Mouse (Mus musculus): ENCODE data around the gene Sirt2.

GRCm38 (mm10) chr7:28814306-28815034 is 47.9 kb downstream of the Sirt2 start:
- no peak for TF ChIP-seq CTCF (IDR thresholded peaks at IDR 0.05 in 2 of 3, conservative IDR thresholded peaks at IDR 0.05 in 1 of 3; ENCODE audit: control insufficient read depth in 1 of 3, insufficient read depth in 1 of 3, low read depth in 2 of 3, low read length in 3 of 3, poor library complexity in 1 of 3, severe bottlenecking in 1 of 3)
- TF ChIP-seq CHD2 (IDR thresholded peaks at IDR 0.05; ENCODE audit: low read length): no peak
- no peak for TF ChIP-seq ELF1 (IDR thresholded peaks at IDR 0.05; ENCODE audit: low read depth, low read length)
- no peak for TF ChIP-seq NRF1 (IDR thresholded peaks at IDR 0.05; ENCODE audit: insufficient read depth, low read depth, low read length, poor library complexity, severe bottlenecking)
- no peak for TF ChIP-seq MAX (IDR thresholded peaks at IDR 0.05; ENCODE audit: low read length)
- no peak for TF ChIP-seq BHLHE40 (IDR thresholded peaks at IDR 0.05; ENCODE audit: borderline replicate concordance, low read depth, low read length)
- no peak for TF ChIP-seq ZC3H11A (IDR thresholded peaks at IDR 0.05; ENCODE audit: low read depth, low read length)
- no peak for TF ChIP-seq EP300 (IDR thresholded peaks at IDR 0.05; ENCODE audit: low read depth in 1 of 2, low read length in 2 of 2)
- peak in 1 of 2 experiments; percentile 36; a peak in 2 of 4 replicates for TF ChIP-seq POLR2A (IDR thresholded peaks at IDR 0.05; ENCODE audit: control insufficient read depth in 1 of 2, insufficient read depth in 1 of 2, low read depth in 1 of 2, low read length in 2 of 2, poor library complexity in 1 of 2)

Measured in MEL (cell line).